21 mouse cellular contexts compared by ENCODE assay signal in genomic region chr2:18871087-18871486, GRCm38 (mm10).
DNase-seq lines count a peak whose midpoint lies in the region; ATAC-seq and TF ChIP-seq lines count a peak whose summit lies in the region.
"Had no signal": no experiment of that assay in that cellular context is flagged by ENCODE, and none has a peak within 500 bp of the region (broad histone marks: within the 10 kb centered on the region; RNA-seq: fewer than 3 reads in every experiment).

No protein-coding gene starts in this region.

- DNase-seq in intestine, embryonic 14.5 days (ENCODE audit: low spot score) = peak; percentile 2
- DNase-seq in liver, embryonic 14.5 days (ENCODE audit: low read depth in 3 of 3, low spot score in 3 of 3) = peak; percentile 68 to 73 (median 69)
- DNase-seq in hindbrain, embryonic 11.5 days (ENCODE audit: low spot score) = no peak
- no peak for DNase-seq in Muller cell, postnatal 12 days (ENCODE audit: inconsistent ontology term)
- DNase-seq in layer of hippocampus, adult 2 months (ENCODE audit: low spot score in 2 of 2) = no peak
- DNase-seq: adrenal gland, postnatal 36 days; cerebellum, adult 9-11 months; heart, postnatal 14 days; kidney, adult 11 months; lung, postnatal 10 days; right cerebral cortex, postnatal 25 days; thymus, postnatal 14 days had no signal

- no peak for ATAC-seq in intestine, embryonic 14.5 days (replicated peaks; ENCODE audit: low FRiP score, low TSS enrichment, low read depth)
- ATAC-seq in intestine, postnatal 0 days = no peak
- peak; percentile 83 for ATAC-seq in erythroid progenitor cell, adult 5-6 weeks (replicated peaks; ENCODE audit: low FRiP score, poor library complexity, severe bottlenecking)
- ATAC-seq in liver, embryonic 14.5 days (ENCODE audit: insufficient read depth) = peak; percentile 95
- no peak for ATAC-seq in hindbrain, embryonic 11.5 days (ENCODE audit: low FRiP score)
- ATAC-seq: forebrain, embryonic 16.5 days; midbrain, embryonic 16.5 days had no signal

- H3K27ac ChIP-seq in intestine, embryonic 14.5 days (ENCODE audit: low read depth) = no peak overlapping the region
- H3K27ac ChIP-seq in intestine, postnatal 0 days (ENCODE audit: low read depth, low read length) = no peak overlapping the region
- H3K27ac ChIP-seq in liver, embryonic 14.5 days = peak overlapping the region; percentile 88
- H3K27ac ChIP-seq in hindbrain, embryonic 11.5 days (ENCODE audit: low read depth, low read length) = no peak overlapping the region
- no peak overlapping the region for H3K27ac ChIP-seq in layer of hippocampus, adult 2 months
- H3K27ac ChIP-seq: hindbrain, embryonic 14.5 days; kidney, postnatal 0 days had no signal

- no peak for TF ChIP-seq CTCF in intestine, postnatal 0 days (IDR thresholded peaks at IDR 0.05; ENCODE audit: low read depth)
- TF ChIP-seq CTCF in liver, embryonic 14.5 days (IDR thresholded peaks at IDR 0.05; ENCODE audit: low read depth) = no peak
- no peak for TF ChIP-seq CTCF in layer of hippocampus, adult 2 months (conservative IDR thresholded peaks at IDR 0.05)

- H3K9me3 ChIP-seq in intestine, embryonic 14.5 days (ENCODE audit: control insufficient read depth, low read length) = no peaks in the 10 kb centered on the region
- H3K9me3 ChIP-seq in intestine, postnatal 0 days (ENCODE audit: control insufficient read depth) = no peaks in the 10 kb centered on the region
- H3K9me3 ChIP-seq in liver, embryonic 14.5 days (ENCODE audit: control insufficient read depth, low read length) = no peaks in the 10 kb centered on the region
- H3K9me3 ChIP-seq in hindbrain, embryonic 11.5 days (ENCODE audit: control insufficient read depth, low read length) = no peaks in the 10 kb centered on the region
- H3K9me3 ChIP-seq: megakaryocyte, embryonic 14.5 days had no signal

- no peak overlapping the region for H3K4me3 ChIP-seq in intestine, embryonic 14.5 days (ENCODE audit: low read depth, low read length)
- H3K4me3 ChIP-seq in intestine, postnatal 0 days (ENCODE audit: low read depth, low read length) = no peak overlapping the region
- no peak overlapping the region; a peak in 1 of 4 replicates for H3K4me3 ChIP-seq in liver, embryonic 14.5 days (ENCODE audit: insufficient read depth in 1 of 2, low read depth in 2 of 2, low read length in 2 of 2)
- H3K4me3 ChIP-seq in hindbrain, embryonic 11.5 days (ENCODE audit: low read depth, low read length) = no peak overlapping the region
- H3K4me3 ChIP-seq in layer of hippocampus, adult 2 months = no peak overlapping the region
- H3K4me3 ChIP-seq: megakaryocyte, embryonic 14.5 days had no signal

- no peaks in the 10 kb centered on the region for H3K27me3 ChIP-seq in intestine, embryonic 14.5 days (replicated peaks; ENCODE audit: control insufficient read depth, insufficient read depth, low read length)
- no peaks in the 10 kb centered on the region for H3K27me3 ChIP-seq in intestine, postnatal 0 days (replicated peaks; ENCODE audit: control insufficient read depth, insufficient read depth, low read length)
- H3K27me3 ChIP-seq in liver, embryonic 14.5 days (ENCODE audit: control insufficient read depth, insufficient read depth, low read length) = no peaks in the 10 kb centered on the region
- H3K27me3 ChIP-seq in hindbrain, embryonic 11.5 days (ENCODE audit: control insufficient read depth, insufficient read depth, low read length) = no peaks in the 10 kb centered on the region
- H3K27me3 ChIP-seq: CH12.LX; megakaryocyte, embryonic 14.5 days had no signal

- H3K4me1 ChIP-seq in intestine, embryonic 14.5 days (replicated peaks; ENCODE audit: control insufficient read depth, insufficient read depth, low read length) = no peaks in the 10 kb centered on the region
- no peaks in the 10 kb centered on the region for H3K4me1 ChIP-seq in intestine, postnatal 0 days (replicated peaks; ENCODE audit: control insufficient read depth, insufficient read depth, low read length)
- peaks cover 32 to 50% of the 10 kb centered on the region in 2 experiments for H3K4me1 ChIP-seq in liver, embryonic 14.5 days (replicated peaks; ENCODE audit: control insufficient read depth in 2 of 2, insufficient read depth in 2 of 2, low read length in 1 of 2)
- H3K4me1 ChIP-seq in hindbrain, embryonic 11.5 days (replicated peaks; ENCODE audit: control insufficient read depth, insufficient read depth, low read length) = no peaks in the 10 kb centered on the region

- no peak overlapping the region for H3K9ac ChIP-seq in intestine, embryonic 14.5 days (ENCODE audit: low read length)
- no peak overlapping the region for H3K9ac ChIP-seq in intestine, postnatal 0 days (ENCODE audit: low read depth, low read length)
- peak overlapping the region; percentile 53 for H3K9ac ChIP-seq in liver, embryonic 14.5 days (replicated peaks)
- no peak overlapping the region for H3K9ac ChIP-seq in hindbrain, embryonic 11.5 days (ENCODE audit: low read depth, low read length)
- H3K9ac ChIP-seq: hindbrain, embryonic 14.5 days had no signal

- WGBS in intestine, embryonic 14.5 days = 95% methylated on average over 3 of the region's 3 CpGs
- WGBS in intestine, postnatal 0 days = 97% methylated on average over 3 of the region's 3 CpGs
- WGBS in liver, embryonic 14.5 days (ENCODE audit: insufficient replicate concordance) = 22% methylated on average over 3 of the region's 3 CpGs
- 91% methylated on average over 3 of the region's 3 CpGs for WGBS in hindbrain, embryonic 11.5 days

- H3K36me3 ChIP-seq in intestine, embryonic 14.5 days (ENCODE audit: control insufficient read depth, insufficient read depth, low read length) = no peaks in the 10 kb centered on the region
- H3K36me3 ChIP-seq in intestine, postnatal 0 days (ENCODE audit: control insufficient read depth, insufficient read depth) = no peaks in the 10 kb centered on the region
- no peaks in the 10 kb centered on the region; the same call in 1 of the 2 replicates for H3K36me3 ChIP-seq in liver, embryonic 14.5 days (replicated peaks; ENCODE audit: control insufficient read depth, insufficient read depth, low read depth)
- H3K36me3 ChIP-seq in hindbrain, embryonic 11.5 days (ENCODE audit: control insufficient read depth, insufficient read depth, low read length) = no peaks in the 10 kb centered on the region

- TF ChIP-seq EP300 in liver, embryonic 14.5 days (IDR thresholded peaks at IDR 0.05; ENCODE audit: low read depth) = peak; percentile 85

- H3K4me2 ChIP-seq in intestine, embryonic 14.5 days (ENCODE audit: low read length) = no peak overlapping the region
- no peak overlapping the region for H3K4me2 ChIP-seq in intestine, postnatal 0 days (replicated peaks; ENCODE audit: low read depth)
- H3K4me2 ChIP-seq in liver, embryonic 14.5 days (ENCODE audit: low read depth) = peak overlapping the region; percentile 59
- no peak overlapping the region for H3K4me2 ChIP-seq in hindbrain, embryonic 11.5 days (replicated peaks; ENCODE audit: low read depth, low read length)
- H3K4me2 ChIP-seq: heart, embryonic 11.5 days; hindbrain, embryonic 14.5 days had no signal

Comparison
In these comparisons a context has a peak if more than half of its experiments do, and no peak if none do; other contexts are left out.
1. ATAC-seq: peak in erythroid progenitor cell, adult 5-6 weeks (single experiment) and liver, embryonic 14.5 days (single experiment); none in intestine, embryonic 14.5 days (single experiment), intestine, postnatal 0 days (single experiment) and hindbrain, embryonic 11.5 days (single experiment).
2. DNase-seq: peak in intestine, embryonic 14.5 days (single experiment) and liver, embryonic 14.5 days (3 of 3); none in hindbrain, embryonic 11.5 days (single experiment), Muller cell, postnatal 12 days (single experiment) and layer of hippocampus, adult 2 months (0 of 2).